Mouse (Mus musculus) heart, adult 10 weeks (tissue): ENCODE data around the gene Olfr139. TPM values are rescaled to one million over a fixed set of nuclear protein-coding genes. Genes with fewer than 3 reads are reported as not detected.

Source experiments
- polyA plus RNA-seq: library from polyadenylated mRNA; stranded (reverse); fragments of 350-450 nt; fragmentation: Illumina TruSeq; extraction: RNeasy Lipid Tissue Mini Kit (QIAGEN cat#74804); gene quantifications from one replicate; pipeline ENCODE4 v1.2.3, GENCODE M21; 2014; ENCODE audit warnings: low read depth, low replicate concordance

Gene Olfr139
- not detected for polyA plus RNA-seq

DNA sequence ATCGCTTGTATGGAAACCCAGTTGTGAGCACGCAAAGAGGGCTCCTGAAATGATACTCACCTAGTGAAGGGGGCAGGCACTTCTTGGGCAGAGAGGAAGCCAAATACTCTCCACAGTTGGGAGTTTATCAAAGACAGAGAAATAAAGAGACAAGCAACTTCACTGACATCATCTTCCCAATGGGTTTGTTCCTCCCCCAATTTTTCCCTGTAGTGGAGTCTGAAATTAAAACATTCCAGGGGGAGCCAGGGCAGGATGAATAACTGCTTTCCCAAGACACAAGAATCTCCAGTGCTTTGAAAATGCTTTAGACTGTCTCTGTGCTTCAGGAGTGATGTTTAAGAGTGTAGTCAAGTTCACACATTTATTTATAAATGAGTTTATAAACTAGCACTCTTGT is at the start of gene Olfr139, which contains the start of gene Olfr399:
Gene Olfr139, minus strand, starts transcription at position 101 of the 400 bp plus-strand sequence.
Gene Olfr399, minus strand, starts transcription at position 165 of the 400 bp plus-strand sequence.

DNA sequence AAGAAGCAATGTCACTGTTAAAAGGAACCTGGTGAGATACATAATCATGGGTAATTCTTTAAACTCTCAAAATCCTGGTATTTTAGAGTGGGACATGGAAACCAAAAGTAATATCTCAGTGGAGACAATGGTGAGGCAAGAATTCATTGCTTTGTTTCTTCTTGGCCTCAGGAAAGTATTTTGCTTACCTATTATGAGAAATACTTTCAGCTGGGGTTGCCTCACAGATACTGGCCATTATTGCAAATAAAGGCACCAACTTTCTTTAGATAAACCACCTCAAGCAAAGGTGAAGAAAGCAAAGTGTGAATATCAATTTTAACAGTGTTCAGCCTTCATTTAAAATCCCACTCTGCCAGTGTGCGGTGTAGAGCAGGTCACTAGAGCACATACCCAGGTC is 13.3 kb upstream of the Olfr139 start, which contains the start of gene Zfp616:
Gene Zfp616, plus strand, starts transcription at position 301 of the 400 bp plus-strand sequence.

Other genes with a start within 250 kb of the Olfr139 start
- gene Olfr392, start 239.5 kb downstream of the Olfr139 start, polyA plus RNA-seq, result not detected
- gene Olfr393, start 205.1 kb downstream of the Olfr139 start, polyA plus RNA-seq, result not detected
- gene Olfr394, start 165.8 kb downstream of the Olfr139 start, polyA plus RNA-seq, result not detected
- gene Olfr395, start 147.3 kb downstream of the Olfr139 start, polyA plus RNA-seq, result not detected
- gene Olfr23, start 119.9 kb downstream of the Olfr139 start, polyA plus RNA-seq, result not detected
- not detected for gene Olfr397, start 95.7 kb downstream of the Olfr139 start, polyA plus RNA-seq
- not detected for gene Olfr398, start 66.1 kb downstream of the Olfr139 start, polyA plus RNA-seq
- gene Olfr399, start 64 bp upstream of the Olfr139 start, polyA plus RNA-seq, result not detected
- gene Zfp616, start 13.4 kb upstream of the Olfr139 start, polyA plus RNA-seq, result not detected
- not detected for gene Olfr401, start 57.2 kb upstream of the Olfr139 start, polyA plus RNA-seq
- gene Olfr402, start 97.0 kb upstream of the Olfr139 start, polyA plus RNA-seq, result not detected
- gene Olfr403, start 129.7 kb upstream of the Olfr139 start, polyA plus RNA-seq, result not detected
- gene Olfr43, start 154.8 kb upstream of the Olfr139 start, polyA plus RNA-seq, result not detected
- not detected for gene Olfr406, start 203.3 kb upstream of the Olfr139 start, polyA plus RNA-seq
- not detected for gene Olfr59, start 227.2 kb upstream of the Olfr139 start, polyA plus RNA-seq